Mouse (Mus musculus) thymus, adult 2 months (tissue): ENCODE results near the gene Rtn4rl1. TPM values are rescaled to one million over a fixed set of nuclear protein-coding genes. Genes with fewer than 3 reads are reported as not detected.

ENCODE experiments used
- DNase-seq: peaks from one replicate; pipeline ENCODE4 v3.0.0; 2021
- H3K27ac ChIP-seq: fragments of 200-500 bp; 2 replicates; pipeline ENCODE4 v1.5.1; 2012; ENCODE audit warnings: low read length, control low read depth; ENCODE audit not compliant: control insufficient read depth, insufficient read depth
- H3K27me3 ChIP-seq: fragments of 200-500 bp; 2 replicates; pipeline ENCODE4 v1.6.1; 2012; ENCODE audit warnings: mild to moderate bottlenecking, low read length, moderate library complexity, mixed read lengths; ENCODE audit not compliant: control insufficient read depth, insufficient read depth
- H3K36me3 ChIP-seq: fragments of 200-500 bp; 2 replicates; pipeline ENCODE4 v1.6.1; 2012; ENCODE audit warnings: mild to moderate bottlenecking, low read length, moderate library complexity; ENCODE audit not compliant: control insufficient read depth, insufficient read depth
- H3K4me1 ChIP-seq: fragments of 200-500 bp; replicated peaks from 2 replicates; pipeline ENCODE4 v1.6.1; 2012; ENCODE audit warnings: low read length; ENCODE audit not compliant: control insufficient read depth, insufficient read depth
- H3K4me3 ChIP-seq: fragments of 200-500 bp; 2 replicates; pipeline ENCODE4 v1.5.1; 2012; ENCODE audit warnings: mild to moderate bottlenecking, low read length, control low read depth, moderate library complexity; ENCODE audit not compliant: control insufficient read depth, insufficient read depth
- CTCF ChIP-seq: fragments of 200-500 bp; IDR thresholded peaks from 2 replicates; pipeline ENCODE4 v1.5.1; 2012; ENCODE audit warnings: mild to moderate bottlenecking, control low read depth, low read length, moderate library complexity, borderline replicate concordance; ENCODE audit not compliant: control insufficient read depth, poor library complexity, insufficient read depth; ENCODE audit errors: extremely low read depth
- POLR2A ChIP-seq: fragments of 200-500 bp; IDR thresholded peaks from 2 replicates; pipeline ENCODE4 v1.6.1; 2012; ENCODE audit warnings: mild to moderate bottlenecking, low read length, control low read depth, moderate library complexity; ENCODE audit not compliant: control insufficient read depth, poor library complexity, insufficient read depth; ENCODE audit errors: extremely low read depth
- WGBS: fragments of 180-500 bp; shearing (Covaris S2); methylation state at CpG from one replicate; pipeline ENCODE4 v1.1.7; 2018; 5-methylcytosine and 5-hydroxymethylcytosine counted together
- polyA plus RNA-seq: library from polyadenylated mRNA; depleted of rRNA; stranded (reverse); fragments of >200 nt; gene quantifications from 2 replicates; pipeline ENCODE4 v1.2.3, GENCODE M21; 2012; rRNA removed

Rtn4rl1 gene
- polyA plus RNA-seq, 1 experiment: 15.3 TPM

GRCm38 (mm10) chr11:75311751-75312150, 118.2 kb downstream of the Rtn4rl1 start:
- H3K36me3 ChIP-seq: peaks cover 80% of the 10 kb centered on the region
- H3K27ac ChIP-seq: no peak overlapping the region
- 0 out of 2 replicates have a peak, but pooled peaks cover 2% of the 10 kb centered on the region for H3K4me1 ChIP-seq
- no peak for TF ChIP-seq CTCF
- no peak for TF ChIP-seq POLR2A
- WGBS: over 99% methylated on average over 6 of the region's 6 CpGs
- no peak for DNase-seq
- H3K4me3 ChIP-seq: no peak overlapping the region
- no peaks in the 10 kb centered on the region for H3K27me3 ChIP-seq

- 95% methylated on average over 8 of the region's 8 CpGs for WGBS
- TF ChIP-seq CTCF: no peak
- no peak for TF ChIP-seq POLR2A
- no peak for DNase-seq
These were observed 120.3 kb downstream of the Rtn4rl1 start for GRCm38 (mm10) chr11:75313834-75314233.

More at GRCm38 (mm10) chr11:75313834-75314233, 120.3 kb downstream of the Rtn4rl1 start:
- Histone ChIP-seq H3K4me1 (peaks cover 13% of the 10 kb centered on the region), H3K36me3 (peaks cover 65% of the 10 kb centered on the region), H3K27ac (no peak overlapping the region), H3K4me3 (no peak overlapping the region), H3K27me3 (no peaks in the 10 kb centered on the region)

Other genes with a start within 250 kb of the Rtn4rl1 start
- 10.6 and 14.1 TPM in 2 replicates for gene Hic1, start 24.3 kb upstream of the Rtn4rl1 start, polyA plus RNA-seq
- 37.6 and 48.9 TPM in 2 replicates for gene Ovca2, start 14.9 kb upstream of the Rtn4rl1 start, polyA plus RNA-seq
- gene Dph1, start 2.5 kb upstream of the Rtn4rl1 start, polyA plus RNA-seq: 28.3 and 33.8 TPM in 2 replicates
- gene Rpa1, start 154.5 kb downstream of the Rtn4rl1 start, polyA plus RNA-seq: 62.8 and 93.9 TPM in 2 replicates
- 5.6 and 7.8 TPM in 2 replicates for gene Smyd4, start 154.7 kb downstream of the Rtn4rl1 start, polyA plus RNA-seq
- gene Serpinf1, start 228.9 kb downstream of the Rtn4rl1 start, polyA plus RNA-seq: 43.4 and 46.7 TPM in 2 replicates
- gene Serpinf2, start 245.8 kb downstream of the Rtn4rl1 start, polyA plus RNA-seq: 1.4 and 3.1 TPM in 2 replicates